Mouse (Mus musculus) right cerebral cortex, postnatal 4 days (tissue): ENCODE data around the gene Pax2.
A peak's percentile ranks its signal among the peaks of the same experiment; 100 is the strongest.
"Not testable (repeated sequence)": the region's sequence is repeated elsewhere in the genome, so short reads cannot be mapped to it uniquely, and the experiment has no call there.

Experiments
- DNase-seq: peaks from one replicate; pipeline ENCODE4 v3.0.0-alpha.2; 2022

Gene Pax2

GRCm38 (mm10) chr19:44837426-44838205 is 81.8 kb downstream of the Pax2 start:
- no peak for DNase-seq

GRCm38 (mm10) chr19:44838321-44838720 is 82.5 kb downstream of the Pax2 start:
- no peak for DNase-seq

GRCm38 (mm10) chr19:44842661-44843060 is 86.8 kb downstream of the Pax2 start:
- not testable (repeated sequence) for DNase-seq

GRCm38 (mm10) chr19:44849465-44849864 is 93.6 kb downstream of the Pax2 start:
- DNase-seq: no peak

- DNase-seq: no peak
These were observed 102.8 kb downstream of the Pax2 start for GRCm38 (mm10) chr19:44858671-44859070.

- DNase-seq: no peak
These were observed 112.9 kb downstream of the Pax2 start for GRCm38 (mm10) chr19:44868766-44869165.

GRCm38 (mm10) chr19:44874186-44874898 is 118.5 kb downstream of the Pax2 start:
- DNase-seq: no peak

GRCm38 (mm10) chr19:44874928-44875327 is 119.1 kb downstream of the Pax2 start:
- no peak for DNase-seq

- no peak for DNase-seq
These were observed 119.9 kb downstream of the Pax2 start for GRCm38 (mm10) chr19:44875718-44876117.

GRCm38 (mm10) chr19:44876529-44876928 is 120.7 kb downstream of the Pax2 start:
- DNase-seq: no peak

GRCm38 (mm10) chr19:44882552-44883024 is 126.7 kb downstream of the Pax2 start:
- DNase-seq: peak; percentile 39

- DNase-seq: no peak
These were observed 128.5 kb downstream of the Pax2 start for GRCm38 (mm10) chr19:44884331-44884730.

- DNase-seq: no peak
These were observed 130.6 kb downstream of the Pax2 start for GRCm38 (mm10) chr19:44886475-44886874.
